Mouse (Mus musculus) cerebellum, postnatal 25 days (tissue): ENCODE measurements around the gene Vps52.

Source experiments
- DNase-seq, 2 experiments: peaks; one replicate each; pipeline ENCODE4 v3.0.0; 2021; ENCODE audit warnings: mixed read lengths in 2 of 2

Gene Vps52

GRCm38 (mm10) chr17:34010156-34010555 is 54.5 kb downstream of the Vps52 start:
- no peak for DNase-seq

- no peak for DNase-seq
Observed at GRCm38 (mm10) chr17:34013436-34013835, 57.8 kb downstream of the Vps52 start.
